Mouse (Mus musculus) stomach, embryonic 14.5 days (tissue): ENCODE data around the gene Gpx2. TPM values are rescaled to one million over a fixed set of nuclear protein-coding genes. Genes with fewer than 3 reads are reported as not detected.

ENCODE experiments used
- ATAC-seq: fragments of 200-750 bp; cut with Nextera tagmentation; 2 replicates; pipeline ENCODE4 v1.8.0; 2017; ENCODE audit warnings: low read depth, moderate TSS enrichment; ENCODE audit not compliant: insufficient number of reproducible peaks, insufficient read depth, low FRiP score
- H3K27ac ChIP-seq: fragments of 300-500 bp; sonication (generic); 2 replicates; pipeline ENCODE4 v1.5.1; 2014; ENCODE audit warnings: mild to moderate bottlenecking, low read length, moderate library complexity, mixed read lengths
- H3K27me3 ChIP-seq: fragments of 300-500 bp; sonication (generic); 2 replicates; pipeline ENCODE4 v1.6.1; 2014; ENCODE audit warnings: low read length, control low read depth, mixed read lengths; ENCODE audit not compliant: control insufficient read depth, insufficient read depth
- H3K36me3 ChIP-seq: fragments of 300-500 bp; sonication (generic); 2 replicates; pipeline ENCODE4 v1.6.1; 2014; ENCODE audit warnings: mild to moderate bottlenecking, control low read depth, low read length, moderate library complexity, mixed read lengths; ENCODE audit not compliant: control insufficient read depth, insufficient read depth
- H3K4me1 ChIP-seq: fragments of 300-500 bp; sonication (generic); 2 replicates; pipeline ENCODE4 v1.6.1; 2014; ENCODE audit warnings: low read length, control low read depth, mixed read lengths; ENCODE audit not compliant: control insufficient read depth, insufficient read depth
- H3K4me2 ChIP-seq: fragments of 300-500 bp; sonication (generic); replicated peaks from 2 replicates; pipeline ENCODE4 v1.6.1; 2014; ENCODE audit warnings: low read depth, low read length, control low read depth
- H3K4me3 ChIP-seq: fragments of 300-500 bp; sonication (generic); 2 replicates; pipeline ENCODE4 v1.5.1; 2014; ENCODE audit warnings: low read depth, low read length, control low read depth
- H3K9ac ChIP-seq: fragments of 300-500 bp; sonication (generic); replicated peaks from 2 replicates; pipeline ENCODE4 v1.6.1; 2014; ENCODE audit warnings: low read depth, mild to moderate bottlenecking, control low read depth, low read length, moderate library complexity, mixed read lengths
- H3K9me3 ChIP-seq: fragments of 300-500 bp; sonication (generic); 2 replicates; pipeline ENCODE4 v1.6.1; 2016; ENCODE audit warnings: low read depth, low read length, control low read depth; ENCODE audit not compliant: control insufficient read depth
- WGBS: fragments of 180-500 bp; shearing (Covaris S2); extraction: QIAGEN DNeasy Blood & Tissue Kit; methylation state at CpG from one replicate; pipeline ENCODE4 v1.1.7; 2014; 5-methylcytosine and 5-hydroxymethylcytosine counted together
- polyA plus RNA-seq: library from polyadenylated mRNA; unstranded; fragments of >200 nt; fragmentation: Nextera tagmentation; extraction: Ambion mirVana; gene quantifications from 2 replicates; pipeline ENCODE4 v1.2.1, GENCODE M21; 2014

Gene Gpx2
- polyA plus RNA-seq, 1 experiment from 2014 or later = 109 TPM

GRCm38 (mm10) chr12:76778305-76779083 lies 16.9 kb downstream of the Gpx2 start:
- 89% methylated on average over 10 of the region's 10 CpGs for WGBS
- ATAC-seq = no peak

DNA sequence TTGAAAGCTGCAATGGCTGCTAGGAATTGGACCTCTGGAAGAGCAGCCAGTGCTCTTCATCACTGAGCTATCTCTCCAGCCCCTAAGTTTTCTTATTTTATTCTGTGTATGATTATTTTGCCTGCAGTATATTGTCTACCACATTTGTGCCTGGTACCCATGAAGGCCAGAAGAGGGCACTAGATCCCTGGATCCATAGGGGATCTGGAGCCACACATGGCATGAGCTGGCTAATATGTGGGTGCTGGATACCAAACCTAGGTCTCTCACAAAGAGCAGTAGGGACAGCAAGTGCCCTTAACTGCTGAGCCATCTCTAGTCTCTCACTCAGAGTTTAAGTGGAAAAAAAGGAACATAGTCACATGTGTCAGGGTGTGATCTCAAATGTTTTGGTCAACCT lies 17.5 kb downstream of the Gpx2 start:
- ATAC-seq = no peak
- no peaks in the 10 kb centered on the region for H3K36me3 ChIP-seq
- no peak overlapping the region for H3K4me2 ChIP-seq
- H3K27me3 ChIP-seq = no peaks in the 10 kb centered on the region
- no peak overlapping the region for H3K27ac ChIP-seq
- H3K4me1 ChIP-seq = no peaks in the 10 kb centered on the region
- H3K9ac ChIP-seq = no peak overlapping the region
- H3K9me3 ChIP-seq = no peaks in the 10 kb centered on the region
- H3K4me3 ChIP-seq = no peak overlapping the region

More at GRCm38 (mm10) chr12:76778305-76779083, 16.9 kb downstream of the Gpx2 start:
- Histone ChIP-seq H3K27ac (no peak overlapping the region), H3K36me3 (no peaks in the 10 kb centered on the region), H3K4me1 (no peaks in the 10 kb centered on the region), H3K4me2 (no peak overlapping the region), H3K4me3 (no peak overlapping the region), H3K9ac (no peak overlapping the region), H3K27me3 (no peaks in the 10 kb centered on the region), H3K9me3 (no peaks in the 10 kb centered on the region)

GRCm38 (mm10) chr12:76776898-76777297 lies 18.5 kb downstream of the Gpx2 start:
- no peak overlapping the region for H3K27ac ChIP-seq
- ATAC-seq = no peak
- H3K27me3 ChIP-seq = no peaks in the 10 kb centered on the region
- H3K4me1 ChIP-seq = no peaks in the 10 kb centered on the region
- no peak overlapping the region for H3K4me3 ChIP-seq
- no peak overlapping the region for H3K4me2 ChIP-seq
- H3K9me3 ChIP-seq = no peaks in the 10 kb centered on the region
- H3K9ac ChIP-seq = no peak overlapping the region
- no peaks in the 10 kb centered on the region for H3K36me3 ChIP-seq
- WGBS = 80% methylated on average over 5 of the region's 5 CpGs

DNA sequence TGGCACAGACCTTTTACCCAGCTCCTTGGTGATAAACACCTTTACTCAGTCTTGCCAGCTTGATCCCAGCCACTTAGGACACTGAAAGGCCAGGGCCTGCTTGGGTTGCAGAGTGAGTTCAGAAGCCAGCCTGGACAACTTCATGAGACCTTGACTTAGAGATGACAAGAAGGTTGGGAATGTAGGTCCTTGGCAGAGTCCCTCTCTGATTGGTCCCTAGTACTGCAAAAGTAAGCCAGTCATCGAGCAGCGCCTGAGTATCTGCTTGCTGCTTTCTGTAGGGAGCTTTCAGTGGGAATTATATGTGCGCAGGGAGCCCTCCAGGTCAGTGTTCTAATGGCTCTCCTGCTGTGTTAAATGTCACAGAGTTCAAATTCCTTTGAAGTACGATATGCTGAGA lies 20.2 kb downstream of the Gpx2 start:
- no peak for ATAC-seq
- no peak overlapping the region for H3K27ac ChIP-seq
- no peaks in the 10 kb centered on the region for H3K27me3 ChIP-seq
- no peak overlapping the region for H3K4me3 ChIP-seq
- no peaks in the 10 kb centered on the region for H3K9me3 ChIP-seq
- H3K4me2 ChIP-seq = no peak overlapping the region
- WGBS = 70% methylated on average over 4 of the region's 4 CpGs
- no peaks in the 10 kb centered on the region for H3K36me3 ChIP-seq
- H3K9ac ChIP-seq = no peak overlapping the region
- H3K4me1 ChIP-seq = no peaks in the 10 kb centered on the region

DNA sequence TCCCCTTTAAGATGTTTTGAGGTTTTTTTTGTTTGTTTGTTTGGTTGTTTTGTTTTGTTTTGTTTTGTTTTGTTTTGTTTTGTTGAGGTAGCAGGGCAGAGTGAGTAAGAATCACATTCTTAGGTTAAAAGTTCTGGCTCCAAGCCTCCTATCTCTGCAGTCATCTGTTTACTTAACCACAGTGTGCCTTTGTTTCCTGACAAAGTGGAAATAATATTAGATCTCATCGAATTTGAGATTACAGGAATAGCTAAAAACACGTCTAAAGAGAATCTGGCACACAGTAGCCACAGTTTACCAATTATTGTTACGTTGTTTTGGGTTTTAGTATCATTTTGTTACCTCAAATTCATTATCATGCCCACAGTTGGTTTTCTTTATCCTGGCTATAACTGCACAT lies 20.7 kb downstream of the Gpx2 start:
- no peak overlapping the region for H3K4me2 ChIP-seq
- H3K27ac ChIP-seq = no peak overlapping the region
- no peaks in the 10 kb centered on the region for H3K9me3 ChIP-seq
- H3K27me3 ChIP-seq = no peaks in the 10 kb centered on the region
- ATAC-seq = no peak
- H3K9ac ChIP-seq = no peak overlapping the region
- H3K36me3 ChIP-seq = no peaks in the 10 kb centered on the region
- no peaks in the 10 kb centered on the region for H3K4me1 ChIP-seq
- WGBS = 74% methylated on average over 3 of the region's 3 CpGs
- no peak overlapping the region for H3K4me3 ChIP-seq

DNA sequence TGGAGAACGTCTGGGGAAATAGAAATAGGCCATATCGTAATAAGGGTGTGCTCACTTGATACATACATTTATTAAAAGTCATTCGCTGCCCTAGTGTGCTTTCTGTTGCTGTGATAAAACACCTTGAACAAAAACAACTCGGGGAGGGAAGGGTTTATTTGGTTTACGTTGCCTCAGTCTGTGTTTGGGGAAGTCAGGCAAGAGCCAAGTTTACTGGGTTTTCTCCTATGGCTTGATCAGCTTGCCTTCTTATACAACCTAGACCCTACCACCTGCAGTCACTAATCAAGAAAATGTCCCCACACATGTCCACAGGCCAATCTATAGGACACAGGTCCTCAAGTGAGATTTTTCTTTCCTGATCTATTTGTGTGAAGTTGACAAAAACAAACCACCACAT lies 23.8 kb downstream of the Gpx2 start:
- Histone ChIP-seq H3K9ac (no peak overlapping the region), H3K36me3 (no peaks in the 10 kb centered on the region), H3K9me3 (no peaks in the 10 kb centered on the region), H3K27me3 (no peaks in the 10 kb centered on the region), H3K4me3 (no peak overlapping the region), H3K27ac (no peak overlapping the region), H3K4me2 (no peak overlapping the region), H3K4me1 (no peaks in the 10 kb centered on the region; the same call in 1 of the 2 replicates)
- 85% methylated on average over 5 of the region's 5 CpGs for WGBS
- ATAC-seq = no peak

GRCm38 (mm10) chr12:76770841-76771500 lies 24.4 kb downstream of the Gpx2 start:
- no peaks in the 10 kb centered on the region for H3K36me3 ChIP-seq
- WGBS = 87% methylated on average over 5 of the region's 5 CpGs

GRCm38 (mm10) chr12:76765901-76766630 lies 29.3 kb downstream of the Gpx2 start:
- no peaks in the 10 kb centered on the region for H3K36me3 ChIP-seq
- WGBS = 32% methylated on average over 20 of the region's 20 CpGs
- peak overlapping the region; percentile 71 for H3K4me3 ChIP-seq
- no peaks in the 10 kb centered on the region for H3K9me3 ChIP-seq
- H3K27me3 ChIP-seq = no peaks in the 10 kb centered on the region
- peaks cover 4% of the 10 kb centered on the region for H3K4me1 ChIP-seq
- H3K27ac ChIP-seq = peak overlapping the region; percentile 68; the same call in 1 of the 2 replicates
- H3K4me2 ChIP-seq = peak overlapping the region; percentile 78
- ATAC-seq = no peak
- H3K9ac ChIP-seq = peak overlapping the region; percentile 60

More at GRCm38 (mm10) chr12:76770841-76771500, 24.4 kb downstream of the Gpx2 start:
- Histone ChIP-seq H3K4me3 (no peak overlapping the region), H3K27me3 (no peaks in the 10 kb centered on the region), H3K9ac (no peak overlapping the region), H3K4me2 (no peak overlapping the region), H3K4me1 (peaks cover 4% of the 10 kb centered on the region), H3K27ac (no peak overlapping the region), H3K9me3 (no peaks in the 10 kb centered on the region)
- no peak for ATAC-seq
